Mouse (Mus musculus) 3134 (cell line): ENCODE data around the gene Auts2.

Experiments used
- DNase-seq: peaks from one replicate; pipeline ENCODE4 v3.0.0-alpha.2; 2011; ENCODE audit warnings: low spot score; ENCODE audit not compliant: insufficient read length; ENCODE audit errors: extremely low read depth

Auts2 gene

GRCm38 (mm10) chr5:132502036-132502435, 41.1 kb downstream of the Auts2 start:
- DNase-seq = no peak

- DNase-seq = no peak
These were observed 42.3 kb downstream of the Auts2 start for GRCm38 (mm10) chr5:132500817-132501231.

- no peak for DNase-seq
These were observed 44.2 kb downstream of the Auts2 start for GRCm38 (mm10) chr5:132498896-132499295.

GRCm38 (mm10) chr5:132498045-132498444, 45.1 kb downstream of the Auts2 start:
- DNase-seq = no peak

GRCm38 (mm10) chr5:132492793-132493192, 50.4 kb downstream of the Auts2 start:
- DNase-seq = no peak

GRCm38 (mm10) chr5:132492040-132492439, 51.1 kb downstream of the Auts2 start:
- DNase-seq = no peak

- DNase-seq = no peak
These were observed 51.6 kb downstream of the Auts2 start for GRCm38 (mm10) chr5:132491508-132491907.

- no peak for DNase-seq
These were observed 52.8 kb downstream of the Auts2 start for GRCm38 (mm10) chr5:132490326-132490725.

- DNase-seq = no peak
These were observed 53.3 kb downstream of the Auts2 start for GRCm38 (mm10) chr5:132489736-132490313.

- DNase-seq = no peak
These were observed 56.3 kb downstream of the Auts2 start for GRCm38 (mm10) chr5:132486831-132487230.

GRCm38 (mm10) chr5:132485994-132486393, 57.1 kb downstream of the Auts2 start:
- DNase-seq = no peak

GRCm38 (mm10) chr5:132485448-132485847, 57.7 kb downstream of the Auts2 start:
- DNase-seq = no peak

GRCm38 (mm10) chr5:132481476-132481875, 61.7 kb downstream of the Auts2 start:
- DNase-seq = no peak

- no peak for DNase-seq
These were observed 62.7 kb downstream of the Auts2 start for GRCm38 (mm10) chr5:132480461-132480860.

- no peak for DNase-seq
These were observed 63.8 kb downstream of the Auts2 start for GRCm38 (mm10) chr5:132479227-132479857.

GRCm38 (mm10) chr5:132477533-132477932, 65.6 kb downstream of the Auts2 start:
- no peak for DNase-seq

- DNase-seq = no peak
These were observed 70.2 kb downstream of the Auts2 start for GRCm38 (mm10) chr5:132472905-132473321.

GRCm38 (mm10) chr5:132472184-132472829, 70.8 kb downstream of the Auts2 start:
- DNase-seq = no peak

GRCm38 (mm10) chr5:132467364-132467743, 75.8 kb downstream of the Auts2 start:
- no peak for DNase-seq

GRCm38 (mm10) chr5:132466427-132467363, 76.4 kb downstream of the Auts2 start:
- DNase-seq = no peak

- no peak for DNase-seq
These were observed 80.6 kb downstream of the Auts2 start for GRCm38 (mm10) chr5:132462560-132462959.
